Mouse (Mus musculus) myocyte (in vitro differentiated cells): ENCODE results near the gene Mmp2. TPM values are rescaled to one million over a fixed set of nuclear protein-coding genes. Genes with fewer than 3 reads are reported as not detected.

Experiments
- H3K27me3 ChIP-seq: one replicate; pipeline ENCODE4 v1.6.1; 2011; ENCODE audit not compliant: control insufficient read depth, insufficient read depth, insufficient read length
- H3K36me3 ChIP-seq: one replicate; pipeline ENCODE4 v1.6.1; 2011; ENCODE audit not compliant: control insufficient read depth, insufficient read depth
- H3K4me2 ChIP-seq: one replicate; pipeline ENCODE4 v1.6.1; 2011; ENCODE audit warnings: low read depth, control low read depth
- H3K4me3 ChIP-seq: one replicate; pipeline ENCODE4 v1.5.1; 2011; ENCODE audit warnings: mild to moderate bottlenecking, control low read depth, moderate library complexity
- H3K79me2 ChIP-seq: one replicate; pipeline ENCODE4 v1.6.1; 2011; ENCODE audit not compliant: control insufficient read depth, insufficient read depth
- H3ac ChIP-seq: one replicate; pipeline ENCODE4 v1.6.1; 2011; ENCODE audit not compliant: control insufficient read depth, insufficient read length
- CEBPB ChIP-seq: IDR thresholded peaks from 2 replicates; pipeline ENCODE4 v1.6.1; 2011; ENCODE audit warnings: mild to moderate bottlenecking, moderate library complexity; ENCODE audit not compliant: poor library complexity, insufficient read depth, severe bottlenecking
- E2F4 ChIP-seq: IDR thresholded peaks from one replicate; pipeline ENCODE4 v1.6.1; 2011; ENCODE audit warnings: mild to moderate bottlenecking, control low read depth, moderate library complexity; ENCODE audit not compliant: insufficient read depth
- MAX ChIP-seq: IDR thresholded peaks from one replicate; pipeline ENCODE4 v1.6.1; 2011; ENCODE audit warnings: low read depth, mild to moderate bottlenecking, control low read depth
- MYOD1 ChIP-seq, 3 experiments: IDR thresholded peaks; one replicate each; pipeline ENCODE4 v1.6.1; 2011; ENCODE audit warnings: control low read depth in 2 of 3, low read depth in 2 of 3, mild to moderate bottlenecking in 2 of 3, moderate library complexity in 1 of 3; ENCODE audit not compliant: insufficient read length in 2 of 3, control insufficient read depth in 1 of 3
- MYOG ChIP-seq, 3 experiments: IDR thresholded peaks; one replicate each; pipeline ENCODE4 v1.6.1; 2011; ENCODE audit warnings: control low read depth in 2 of 3, low read depth in 2 of 3, mild to moderate bottlenecking in 2 of 3; ENCODE audit not compliant: insufficient read length in 2 of 3, control insufficient read depth in 1 of 3, insufficient read depth in 1 of 3
- POLR2A ChIP-seq: IDR thresholded peaks from one replicate; pipeline ENCODE4 v1.6.1; 2011; ENCODE audit warnings: low read depth, mild to moderate bottlenecking, control low read depth, moderate library complexity; ENCODE audit not compliant: insufficient read length
- POLR2AphosphoS2 ChIP-seq: IDR thresholded peaks from one replicate; pipeline ENCODE4 v1.6.1; 2011; ENCODE audit warnings: low read depth, control low read depth; ENCODE audit not compliant: insufficient read length
- REST ChIP-seq: IDR thresholded peaks from one replicate; pipeline ENCODE4 v1.6.1; 2011; ENCODE audit warnings: mild to moderate bottlenecking, control low read depth, moderate library complexity; ENCODE audit not compliant: insufficient read depth, insufficient read length
- SRF ChIP-seq: IDR thresholded peaks from one replicate; pipeline ENCODE4 v1.6.1; 2011; ENCODE audit warnings: low read depth; ENCODE audit not compliant: control insufficient read depth, insufficient read length
- TCF12 ChIP-seq: IDR thresholded peaks from one replicate; pipeline ENCODE4 v1.6.1; 2011; ENCODE audit warnings: mild to moderate bottlenecking, control low read depth; ENCODE audit not compliant: poor library complexity, insufficient read depth, severe bottlenecking
- TCF3 ChIP-seq: IDR thresholded peaks from one replicate; pipeline ENCODE4 v1.6.1; 2011; ENCODE audit warnings: low read depth, control low read depth; ENCODE audit not compliant: insufficient read length
- USF1 ChIP-seq: IDR thresholded peaks from one replicate; pipeline ENCODE4 v1.6.1; 2011; ENCODE audit warnings: low read depth, mild to moderate bottlenecking, control low read depth, moderate library complexity
- polyA plus RNA-seq: library from polyadenylated mRNA; unstranded; fragments of >200 nt; fragmentation: generic; extraction: Trizol; gene quantifications from one replicate; pipeline ENCODE4 v1.2.1, GENCODE M21; 2012; ENCODE audit warnings: missing spikeins

The Mmp2 gene
- polyA plus RNA-seq, 1 experiment = 78.8 TPM

GRCm38 (mm10) chr8:92835901-92836300 lies 8.8 kb downstream of the Mmp2 start:
- H3ac ChIP-seq = no peak overlapping the region
- no peaks in the 10 kb centered on the region for H3K79me2 ChIP-seq
- no peaks in the 10 kb centered on the region for H3K36me3 ChIP-seq
- H3K27me3 ChIP-seq = no peaks in the 10 kb centered on the region
- no peak overlapping the region for H3K4me3 ChIP-seq
- no peak overlapping the region for H3K4me2 ChIP-seq
- TF ChIP-seq MYOD1 (IDR thresholded peaks at IDR 0.05; ENCODE audit: control insufficient read depth in 1 of 3, insufficient read length in 2 of 3, low read depth in 2 of 3) (no peak), TCF3 (no peak), USF1 (no peak), POLR2A (no peak), CEBPB (no peak), E2F4 (no peak), POLR2AphosphoS2 (no peak), MAX (no peak), SRF (no peak), REST (no peak), MYOG (IDR thresholded peaks at IDR 0.05; ENCODE audit: control insufficient read depth in 1 of 3, insufficient read depth in 1 of 3, insufficient read length in 2 of 3, low read depth in 2 of 3) (no peak)

- no peaks in the 10 kb centered on the region for H3K36me3 ChIP-seq
- H3ac ChIP-seq = no peak overlapping the region
- H3K4me2 ChIP-seq = no peak overlapping the region
- no peak overlapping the region for H3K4me3 ChIP-seq
- H3K79me2 ChIP-seq = no peaks in the 10 kb centered on the region
- no peaks in the 10 kb centered on the region for H3K27me3 ChIP-seq
- no peak for TF ChIP-seq POLR2A
- TF ChIP-seq USF1 = no peak
- no peak for TF ChIP-seq CEBPB
- no peak for TF ChIP-seq TCF3
- no peak for TF ChIP-seq POLR2AphosphoS2
- TF ChIP-seq MYOD1 (IDR thresholded peaks at IDR 0.05; ENCODE audit: control insufficient read depth in 1 of 3, insufficient read length in 2 of 3, low read depth in 2 of 3) = no peak
- no peak for TF ChIP-seq E2F4
- no peak for TF ChIP-seq REST
- TF ChIP-seq MYOG (IDR thresholded peaks at IDR 0.05; ENCODE audit: control insufficient read depth in 1 of 3, insufficient read depth in 1 of 3, insufficient read length in 2 of 3, low read depth in 2 of 3) = no peak
- no peak for TF ChIP-seq SRF
- TF ChIP-seq MAX = no peak
- no peak for TF ChIP-seq TCF12
Measured at GRCm38 (mm10) chr8:92838616-92839015, 11.5 kb downstream of the Mmp2 start.

- Histone ChIP-seq H3K4me2 (no peak overlapping the region), H3K36me3 (no peaks in the 10 kb centered on the region), H3K79me2 (no peaks in the 10 kb centered on the region), H3K4me3 (no peak overlapping the region), H3K27me3 (no peaks in the 10 kb centered on the region), H3ac (no peak overlapping the region)
- TF ChIP-seq POLR2AphosphoS2 = no peak
- TF ChIP-seq SRF = no peak
- no peak for TF ChIP-seq REST
- no peak for TF ChIP-seq TCF3
- TF ChIP-seq USF1 = no peak
- TF ChIP-seq MYOG (IDR thresholded peaks at IDR 0.05; ENCODE audit: control insufficient read depth in 1 of 3, insufficient read depth in 1 of 3, insufficient read length in 2 of 3, low read depth in 2 of 3) = no peak
- TF ChIP-seq E2F4 = no peak
- TF ChIP-seq POLR2A = no peak
Measured at GRCm38 (mm10) chr8:92839161-92839560, 12.1 kb downstream of the Mmp2 start.

- H3ac ChIP-seq = no peak overlapping the region
- no peaks in the 10 kb centered on the region for H3K36me3 ChIP-seq
- H3K79me2 ChIP-seq = no peaks in the 10 kb centered on the region
- H3K4me2 ChIP-seq = no peak overlapping the region
- no peak overlapping the region for H3K4me3 ChIP-seq
- TF ChIP-seq USF1 (no peak), E2F4 (no peak), MYOD1 (IDR thresholded peaks at IDR 0.05; ENCODE audit: control insufficient read depth in 1 of 3, insufficient read length in 2 of 3, low read depth in 2 of 3) (no peak), POLR2A (no peak), TCF3 (no peak), REST (no peak), TCF12 (no peak), MAX (no peak), SRF (no peak), CEBPB (no peak), MYOG (IDR thresholded peaks at IDR 0.05; ENCODE audit: control insufficient read depth in 1 of 3, insufficient read depth in 1 of 3, insufficient read length in 2 of 3, low read depth in 2 of 3) (no peak)
- H3K27me3 ChIP-seq = no peaks in the 10 kb centered on the region
Measured at GRCm38 (mm10) chr8:92839876-92840275, 12.8 kb downstream of the Mmp2 start.

- no peaks in the 10 kb centered on the region for H3K36me3 ChIP-seq
- H3ac ChIP-seq = no peak overlapping the region
- no peaks in the 10 kb centered on the region for H3K79me2 ChIP-seq
- TF ChIP-seq USF1 (no peak), MYOG (IDR thresholded peaks at IDR 0.05; ENCODE audit: control insufficient read depth in 1 of 3, insufficient read depth in 1 of 3, insufficient read length in 2 of 3, low read depth in 2 of 3) (no peak), POLR2AphosphoS2 (peak; percentile 18)
- no peak overlapping the region for H3K4me3 ChIP-seq
- peak overlapping the region; percentile 63 for H3K4me2 ChIP-seq
- no peaks in the 10 kb centered on the region for H3K27me3 ChIP-seq
Measured at GRCm38 (mm10) chr8:92846684-92847083, 19.6 kb downstream of the Mmp2 start.
